Mouse (Mus musculus) C2C12 (cell line): ENCODE data around the gene Prkar2b.

Source experiments
- CTCF ChIP-seq: IDR thresholded peaks from one replicate; pipeline ENCODE4 v1.5.1; 2011; ENCODE audit not compliant: control insufficient read depth, insufficient read depth, insufficient read length
- MYOD1 ChIP-seq: IDR thresholded peaks from one replicate; pipeline ENCODE4 v1.6.1; 2011; ENCODE audit warnings: low read depth; ENCODE audit not compliant: control insufficient read depth, insufficient read length
- USF1 ChIP-seq: IDR thresholded peaks from one replicate; pipeline ENCODE4 v1.6.1; 2011; ENCODE audit warnings: low read depth, mild to moderate bottlenecking, control low read depth, moderate library complexity

DNA sequence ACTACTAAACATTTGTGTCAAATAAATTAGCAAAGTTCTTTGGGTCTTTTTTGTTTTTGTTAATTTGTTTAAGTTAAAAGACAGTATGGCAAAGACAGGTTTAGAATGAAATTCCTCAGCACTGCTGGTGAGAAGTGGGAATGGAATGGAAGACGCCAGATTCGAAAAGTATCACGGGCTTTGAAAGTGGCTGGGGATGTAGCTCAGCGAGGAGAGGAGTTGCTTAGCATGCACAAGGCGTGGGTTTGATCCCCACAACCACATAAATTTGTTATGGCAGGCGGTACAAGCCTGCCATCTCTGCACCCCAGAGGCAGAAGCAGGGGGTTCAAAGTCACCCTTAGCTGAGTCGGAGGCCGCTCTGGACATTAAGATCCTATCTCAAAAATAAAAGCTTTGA is 54.1 kb downstream of the Prkar2b start:
- TF ChIP-seq CTCF (no peak), MYOD1 (no peak), USF1 (no peak)
